Mouse (Mus musculus) G1E (cell line): ENCODE data around the gene Tmem132c. TPM values are rescaled to one million over a fixed set of nuclear protein-coding genes. Genes with fewer than 3 reads are reported as not detected.

Source experiments
- ATAC-seq: 2 replicates; pipeline ENCODE4 v1.8.0; 2016; ENCODE audit warnings: mild to moderate bottlenecking; ENCODE audit not compliant: insufficient number of reproducible peaks, poor library complexity, low FRiP score, severe bottlenecking; ENCODE audit errors: extremely low read depth
- DNase-seq: peaks from one replicate; pipeline ENCODE4 v3.0.0; 2012; ENCODE audit warnings: low spot score
- H3K27me3 ChIP-seq: 2 replicates; pipeline ENCODE4 v1.6.1; 2012; ENCODE audit warnings: mild to moderate bottlenecking, low read length, inconsistent platforms; ENCODE audit not compliant: insufficient read depth
- H3K36me3 ChIP-seq: replicated peaks from 2 replicates; pipeline ENCODE3; 2012; ENCODE audit warnings: mild to moderate bottlenecking, inconsistent platforms
- H3K4me1 ChIP-seq: 2 replicates; pipeline ENCODE4 v1.6.1; 2012; ENCODE audit warnings: low read depth, low read length, inconsistent platforms, mixed read lengths; ENCODE audit not compliant: insufficient read depth
- H3K4me3 ChIP-seq: 2 replicates; pipeline ENCODE4 v1.5.1; 2012; ENCODE audit warnings: low read depth, mild to moderate bottlenecking, inconsistent platforms, low read length, moderate library complexity, mixed read lengths
- H3K9me3 ChIP-seq: replicated peaks from 2 replicates; pipeline ENCODE4 v1.6.1; 2012; ENCODE audit warnings: inconsistent platforms
- CTCF ChIP-seq: IDR thresholded peaks from 2 replicates; pipeline ENCODE4 v1.5.1; 2012; ENCODE audit warnings: low read depth, low read length, inconsistent platforms, mixed read lengths
- GATA1 ChIP-seq: IDR thresholded peaks from 2 replicates; pipeline ENCODE4 v1.6.1; 2012; ENCODE audit warnings: borderline replicate concordance, low read length, inconsistent platforms, mixed read lengths
- GATA2 ChIP-seq: IDR thresholded peaks from 2 replicates; pipeline ENCODE4 v1.6.1; 2012; ENCODE audit warnings: low read depth, low read length, inconsistent platforms, borderline replicate concordance
- POLR2AphosphoS5 ChIP-seq: IDR thresholded peaks from 2 replicates; pipeline ENCODE4 v1.6.1; 2012; ENCODE audit warnings: low read depth, low read length, inconsistent platforms; ENCODE audit not compliant: insufficient replicate concordance
- TAL1 ChIP-seq: conservative IDR thresholded peaks from 2 replicates; pipeline ENCODE4 v1.6.1; 2012; ENCODE audit warnings: low read depth, low read length, inconsistent platforms, mixed read lengths
- polyA plus RNA-seq: library from polyadenylated mRNA; stranded (reverse); fragments of >175 nt; gene quantifications from 2 replicates; pipeline ENCODE4 v1.2.3, GENCODE M21; 2012
- total RNA-seq, 2 experiments: library from RNA; stranded (forward) in 1 of 2; stranded (reverse) in 1 of 2; fragments of 200-1000 nt in 1 of 2; fragments of >200 nt in 1 of 2; fragmentation: Nextera tagmentation in 1 of 2; gene quantifications; 2 replicates each; pipeline ENCODE4 v1.2.3; 2014 to 2017

The Tmem132c gene
- total and polyA plus RNA-seq, 3 experiments = not detected

- Histone ChIP-seq H3K36me3 (no peaks in the 10 kb centered on the region), H3K4me3 (no peak overlapping the region), H3K9me3 (peaks cover 73% of the 10 kb centered on the region), H3K27me3 (no peaks in the 10 kb centered on the region), H3K4me1 (no peaks in the 10 kb centered on the region)
- ATAC-seq (no peak), DNase-seq (no peak)
- TF ChIP-seq CTCF = no peak
- TF ChIP-seq GATA1 = no peak
- TF ChIP-seq GATA2 = no peak
- no peak for TF ChIP-seq TAL1
- no peak for TF ChIP-seq POLR2AphosphoS5
Measured at GRCm38 (mm10) chr5:127471902-127472301, 230.3 kb downstream of the Tmem132c start.

- DNase-seq (no peak), ATAC-seq (no peak)
- H3K4me1 ChIP-seq = no peaks in the 10 kb centered on the region
- H3K36me3 ChIP-seq = no peaks in the 10 kb centered on the region
- H3K4me3 ChIP-seq = no peak overlapping the region
- peaks cover 71% of the 10 kb centered on the region for H3K9me3 ChIP-seq
- TF ChIP-seq TAL1 (no peak), CTCF (no peak), POLR2AphosphoS5 (no peak), GATA2 (no peak), GATA1 (no peak)
- H3K27me3 ChIP-seq = no peaks in the 10 kb centered on the region
Measured at GRCm38 (mm10) chr5:127473706-127474105, 232.1 kb downstream of the Tmem132c start.

- Histone ChIP-seq H3K36me3 (no peaks in the 10 kb centered on the region), H3K27me3 (no peaks in the 10 kb centered on the region), H3K9me3 (peaks cover 76% of the 10 kb centered on the region), H3K4me1 (no peaks in the 10 kb centered on the region), H3K4me3 (no peak overlapping the region)
- TF ChIP-seq GATA2 (no peak), GATA1 (no peak), TAL1 (no peak), POLR2AphosphoS5 (no peak), CTCF (no peak)
- ATAC-seq (no peak), DNase-seq (no peak)
Measured at GRCm38 (mm10) chr5:127474856-127475255, 233.2 kb downstream of the Tmem132c start.

GRCm38 (mm10) chr5:127477790-127478189 lies 236.2 kb downstream of the Tmem132c start:
- no peak for TF ChIP-seq TAL1
- Histone ChIP-seq H3K27me3 (no peaks in the 10 kb centered on the region), H3K4me3 (no peak overlapping the region), H3K4me1 (no peaks in the 10 kb centered on the region), H3K36me3 (no peaks in the 10 kb centered on the region), H3K9me3 (peaks cover 81% of the 10 kb centered on the region)
- DNase-seq = no peak
- no peak for ATAC-seq

DNA sequence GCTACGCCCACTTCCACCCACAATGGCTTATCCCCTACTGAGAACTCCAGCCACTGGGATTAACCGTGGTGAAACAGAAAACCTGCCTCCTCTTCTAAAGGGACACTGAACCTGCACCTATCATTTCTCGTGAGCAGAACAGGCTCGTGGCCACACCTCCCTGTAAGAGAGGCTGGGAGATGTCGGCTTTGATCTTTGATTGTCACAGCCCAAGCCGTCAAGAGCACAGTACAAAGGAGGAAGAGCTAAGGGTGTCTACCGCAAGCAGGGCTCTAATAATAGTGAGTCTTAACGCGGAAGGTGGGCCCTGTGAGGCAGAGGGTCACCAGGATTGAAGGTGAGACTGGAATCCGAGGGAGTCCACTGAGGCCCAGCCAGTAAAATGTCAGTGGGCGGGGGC lies 236.7 kb downstream of the Tmem132c start:
- no peaks in the 10 kb centered on the region for H3K27me3 ChIP-seq
- peaks cover 81% of the 10 kb centered on the region for H3K9me3 ChIP-seq
- TF ChIP-seq GATA2 = no peak
- TF ChIP-seq CTCF = no peak
- no peaks in the 10 kb centered on the region for H3K4me1 ChIP-seq
- H3K36me3 ChIP-seq = no peaks in the 10 kb centered on the region
- DNase-seq = no peak
- no peak for ATAC-seq
- H3K4me3 ChIP-seq = no peak overlapping the region

- no peak overlapping the region for H3K4me3 ChIP-seq
- H3K9me3 ChIP-seq = peaks cover 79% of the 10 kb centered on the region
- no peaks in the 10 kb centered on the region for H3K27me3 ChIP-seq
- no peak for ATAC-seq
- no peak for DNase-seq
- no peaks in the 10 kb centered on the region for H3K4me1 ChIP-seq
- no peaks in the 10 kb centered on the region for H3K36me3 ChIP-seq
- TF ChIP-seq CTCF (no peak), TAL1 (no peak), GATA2 (no peak), POLR2AphosphoS5 (no peak), GATA1 (no peak)
Measured at GRCm38 (mm10) chr5:127480931-127481330, 239.3 kb downstream of the Tmem132c start.

DNA sequence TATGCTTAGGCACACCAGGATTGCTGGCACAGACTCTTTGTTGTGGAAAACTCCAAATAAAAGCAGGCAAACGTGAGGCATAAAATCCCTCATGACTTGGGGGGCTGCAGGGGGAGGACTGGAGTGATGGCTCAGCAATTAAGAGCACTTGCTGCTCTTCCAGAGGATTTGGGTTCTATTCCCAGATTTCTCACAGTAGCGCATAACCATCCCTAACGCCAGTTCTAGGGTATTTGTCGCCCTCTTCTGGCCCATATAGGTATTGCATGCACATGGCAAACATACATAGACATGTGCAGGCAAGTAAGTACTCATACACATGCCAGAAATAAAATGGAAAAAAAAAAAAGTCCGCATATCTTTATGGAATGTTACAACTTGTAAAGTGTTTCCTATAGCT lies 239.8 kb downstream of the Tmem132c start:
- Histone ChIP-seq H3K9me3 (peaks cover 78% of the 10 kb centered on the region), H3K4me3 (no peak overlapping the region), H3K4me1 (no peaks in the 10 kb centered on the region), H3K27me3 (no peaks in the 10 kb centered on the region), H3K36me3 (no peaks in the 10 kb centered on the region)
- TF ChIP-seq POLR2AphosphoS5 (no peak), TAL1 (no peak), GATA2 (no peak), GATA1 (no peak), CTCF (no peak)
- ATAC-seq (no peak), DNase-seq (no peak)
